Mouse (Mus musculus) lung, adult 2 months (tissue): ENCODE data around the gene Rassf10.

Source experiments
- CTCF ChIP-seq: fragments of 200-500 bp; IDR thresholded peaks from 2 replicates; pipeline ENCODE4 v1.5.1; 2011; ENCODE audit warnings: mild to moderate bottlenecking, low read length, control low read depth; ENCODE audit not compliant: insufficient read depth
- POLR2A ChIP-seq: fragments of 200-500 bp; IDR thresholded peaks from 2 replicates; pipeline ENCODE4 v1.6.1; 2011; ENCODE audit warnings: low read depth, mild to moderate bottlenecking, control low read depth, low read length, borderline replicate concordance; ENCODE audit errors: extremely low read depth

DNA sequence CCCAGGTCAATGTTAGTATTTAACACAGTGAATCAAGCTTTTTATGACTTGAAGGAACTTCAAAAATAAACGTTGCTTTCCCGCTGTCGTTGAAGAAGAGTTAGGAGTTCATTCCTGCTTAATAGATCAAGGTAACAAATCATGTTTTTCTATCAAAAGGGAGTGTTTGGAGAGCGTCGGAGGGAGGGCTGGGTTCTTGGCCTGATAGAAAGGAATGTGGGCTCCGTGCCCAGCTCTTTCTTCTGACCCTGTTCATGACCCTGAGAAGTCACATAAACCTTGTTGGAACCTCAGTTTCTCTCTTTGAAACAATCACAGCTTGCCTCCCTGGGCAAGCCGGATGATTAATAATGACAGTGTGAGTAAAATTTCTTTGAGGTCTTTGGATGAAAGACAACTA lies 23.1 kb upstream of the Rassf10 start:
- TF ChIP-seq POLR2A: no peak
- TF ChIP-seq CTCF: no peak
